In the genomic region with DNA sequence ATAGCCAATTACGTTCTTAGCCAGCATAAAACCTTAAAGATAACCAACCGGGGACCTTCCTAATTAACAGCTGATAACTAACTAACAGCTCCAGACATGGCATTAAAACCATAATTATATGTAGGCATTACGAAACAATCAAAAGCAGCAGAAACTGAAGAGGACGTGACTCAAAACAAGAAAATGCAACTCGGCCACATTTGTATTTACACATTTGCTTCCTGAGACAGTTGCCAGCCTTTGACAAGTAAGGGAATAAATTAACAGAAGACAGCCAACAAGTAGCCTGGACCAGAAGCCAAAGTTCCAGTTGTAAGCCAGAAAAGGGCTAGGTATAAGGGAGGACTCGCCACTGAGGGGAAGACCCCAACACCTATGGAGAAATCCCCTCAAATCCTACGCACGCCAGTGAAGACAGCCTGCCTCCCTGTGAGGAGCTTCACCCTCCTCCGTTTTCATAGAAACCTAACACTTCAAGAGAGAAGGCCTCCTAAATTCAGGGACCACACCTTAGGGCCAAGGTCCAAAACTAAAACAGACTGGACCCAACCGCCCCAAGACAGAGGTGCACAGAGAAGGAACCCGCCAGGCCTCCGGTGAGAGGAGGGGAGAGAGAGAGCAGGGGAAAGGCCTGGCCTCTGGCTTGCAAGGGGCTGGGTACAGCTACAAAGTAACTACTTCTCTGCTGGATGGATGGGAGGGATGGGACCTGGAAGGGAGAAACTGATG, we compare ENCODE assay signal across 14 mouse cellular contexts. TPM values are rescaled to one million over a fixed set of nuclear protein-coding genes. Genes with fewer than 3 reads are reported as not detected.
DNase-seq lines count a peak whose midpoint lies in the region; ATAC-seq and TF ChIP-seq lines count a peak whose summit lies in the region.
"Had no signal": no experiment of that assay in that cellular context is flagged by ENCODE, and none has a peak within 500 bp of the region (broad histone marks: within the 10 kb centered on the region; RNA-seq: fewer than 3 reads in every experiment).

No protein-coding gene starts in this region.

- H3K4me3 ChIP-seq in kidney, adult 2 months (ENCODE audit: insufficient read depth, low read depth, low read length): peak overlapping the region; percentile 20
- H3K4me3 ChIP-seq in neural tube, embryonic 13.5 days: no peak overlapping the region
- H3K4me3 ChIP-seq in intestine, embryonic 16.5 days (ENCODE audit: low read length): peak overlapping the region; percentile 57
- peak overlapping the region; percentile 48 for H3K4me3 ChIP-seq in stomach, embryonic 16.5 days (replicated peaks; ENCODE audit: low read length)
- no peak overlapping the region for H3K4me3 ChIP-seq in midbrain, embryonic 15.5 days
- H3K4me3 ChIP-seq: heart, embryonic 15.5 days; megakaryocyte, embryonic 14.5 days had no signal

- H3K9ac ChIP-seq in neural tube, embryonic 13.5 days: peak overlapping the region; percentile 47; the same call in 1 of the 2 replicates
- peak overlapping the region; percentile 60 for H3K9ac ChIP-seq in intestine, embryonic 16.5 days (ENCODE audit: low read depth, low read length)
- peak overlapping the region; percentile 52; the same call in 1 of the 2 replicates for H3K9ac ChIP-seq in stomach, embryonic 16.5 days (ENCODE audit: low read length)
- H3K9ac ChIP-seq in midbrain, embryonic 15.5 days: no peak overlapping the region
- H3K9ac ChIP-seq: heart, embryonic 15.5 days had no signal

- H3K36me3 ChIP-seq in kidney, adult 2 months (ENCODE audit: control insufficient read depth, insufficient read depth, low read length): no peaks in the 10 kb centered on the region
- no peaks in the 10 kb centered on the region for H3K36me3 ChIP-seq in neural tube, embryonic 13.5 days
- no peaks in the 10 kb centered on the region for H3K36me3 ChIP-seq in intestine, embryonic 16.5 days (ENCODE audit: control insufficient read depth, insufficient read depth, low read length)
- no peaks in the 10 kb centered on the region for H3K36me3 ChIP-seq in stomach, embryonic 16.5 days (ENCODE audit: control insufficient read depth, insufficient read depth, low read length)
- no peaks in the 10 kb centered on the region for H3K36me3 ChIP-seq in midbrain, embryonic 15.5 days (replicated peaks)
- H3K36me3 ChIP-seq: heart, embryonic 15.5 days had no signal

- DNase-seq in kidney, adult 2 months: peak; percentile 50
- no peak for DNase-seq in kidney, adult 11 months
- no peak for DNase-seq in neural tube, embryonic 10.5 days (ENCODE audit: extremely low spot score, low spot score)
- DNase-seq in cerebellum, adult 11 months: no peak
- DNase-seq: cerebellum, adult 2 months; gastrocnemius, postnatal 14 days had no signal

- TF ChIP-seq CTCF in kidney, adult 2 months (conservative IDR thresholded peaks at IDR 0.05; ENCODE audit: insufficient read depth, insufficient read length, low read depth, low read length): no peak

- WGBS in kidney, adult 2 months: 48% methylated on average over 12 of the region's 12 CpGs
- WGBS in neural tube, embryonic 13.5 days: 85% methylated on average over 12 of the region's 12 CpGs
- 39% methylated on average over 12 of the region's 12 CpGs for WGBS in intestine, embryonic 16.5 days
- 52% methylated on average over 12 of the region's 12 CpGs for WGBS in stomach, embryonic 16.5 days
- WGBS in midbrain, embryonic 15.5 days: 90% methylated on average over 12 of the region's 12 CpGs

- H3K27ac ChIP-seq in kidney, adult 2 months (ENCODE audit: insufficient read depth, low read depth, low read length): no peak overlapping the region
- H3K27ac ChIP-seq in neural tube, embryonic 13.5 days (replicated peaks): no peak overlapping the region
- peak overlapping the region; percentile 75 for H3K27ac ChIP-seq in intestine, embryonic 16.5 days (ENCODE audit: low read length)
- no peak overlapping the region; the same call in 1 of the 2 replicates for H3K27ac ChIP-seq in stomach, embryonic 16.5 days (ENCODE audit: low read length)
- H3K27ac ChIP-seq in midbrain, embryonic 15.5 days: no peak overlapping the region
- H3K27ac ChIP-seq: heart, embryonic 15.5 days had no signal

- no peaks in the 10 kb centered on the region for H3K9me3 ChIP-seq in neural tube, embryonic 13.5 days
- H3K9me3 ChIP-seq in intestine, embryonic 16.5 days (ENCODE audit: control insufficient read depth, low read length): no peaks in the 10 kb centered on the region
- H3K9me3 ChIP-seq in stomach, embryonic 16.5 days (replicated peaks; ENCODE audit: control insufficient read depth, low read length): no peaks in the 10 kb centered on the region
- H3K9me3 ChIP-seq in midbrain, embryonic 15.5 days: no peaks in the 10 kb centered on the region
- H3K9me3 ChIP-seq: heart, embryonic 15.5 days had no signal

- H3K4me1 ChIP-seq in kidney, adult 2 months (ENCODE audit: control insufficient read depth, insufficient read depth, low read length): peaks cover 14% of the 10 kb centered on the region; the same call in 1 of the 2 replicates
- H3K4me1 ChIP-seq in neural tube, embryonic 13.5 days (replicated peaks): peaks cover 21% of the 10 kb centered on the region
- peaks cover 35% of the 10 kb centered on the region for H3K4me1 ChIP-seq in intestine, embryonic 16.5 days (ENCODE audit: control insufficient read depth, insufficient read depth, low read length)
- peaks cover 35% of the 10 kb centered on the region for H3K4me1 ChIP-seq in stomach, embryonic 16.5 days (ENCODE audit: control insufficient read depth, insufficient read depth, low read length)
- 0 out of 2 replicates have a peak, but pooled peaks cover 6% of the 10 kb centered on the region for H3K4me1 ChIP-seq in midbrain, embryonic 15.5 days

- H3K27me3 ChIP-seq in kidney, adult 2 months (replicated peaks; ENCODE audit: control insufficient read depth, insufficient read depth, low read length): no peaks in the 10 kb centered on the region; the same call in 1 of the 2 replicates
- no peaks in the 10 kb centered on the region for H3K27me3 ChIP-seq in neural tube, embryonic 13.5 days
- H3K27me3 ChIP-seq in intestine, embryonic 16.5 days (replicated peaks; ENCODE audit: control insufficient read depth, insufficient read depth, low read length): no peaks in the 10 kb centered on the region
- H3K27me3 ChIP-seq in stomach, embryonic 16.5 days (ENCODE audit: control insufficient read depth, insufficient read depth, low read length): no peaks in the 10 kb centered on the region
- no peaks in the 10 kb centered on the region for H3K27me3 ChIP-seq in midbrain, embryonic 15.5 days (replicated peaks)
- H3K27me3 ChIP-seq: heart, embryonic 15.5 days; megakaryocyte, embryonic 14.5 days had no signal

- H3K4me2 ChIP-seq in neural tube, embryonic 13.5 days: no peak overlapping the region
- peak overlapping the region; percentile 44 for H3K4me2 ChIP-seq in intestine, embryonic 16.5 days (ENCODE audit: low read depth, low read length)
- H3K4me2 ChIP-seq in stomach, embryonic 16.5 days (ENCODE audit: low read depth, low read length): peak overlapping the region; percentile 55
- no peak overlapping the region for H3K4me2 ChIP-seq in midbrain, embryonic 15.5 days
- H3K4me2 ChIP-seq: heart, embryonic 15.5 days had no signal

- TF ChIP-seq POLR2A in kidney, adult 2 months (IDR thresholded peaks at IDR 0.05; ENCODE audit: low read depth, low read length): no peak

- no peak for ATAC-seq in neural tube, embryonic 13.5 days (ENCODE audit: low read depth)
- ATAC-seq in intestine, embryonic 16.5 days: no peak
- no peak for ATAC-seq in stomach, embryonic 16.5 days (ENCODE audit: insufficient read depth, low FRiP score)
- ATAC-seq in midbrain, embryonic 15.5 days (replicated peaks): no peak
- ATAC-seq: forebrain, embryonic 16.5 days; hindbrain, embryonic 16.5 days had no signal

RNA-seq across cellular contexts. Expression of gene Dnmbp, which starts 53.5 kb away (rescaled TPM):
- polyA plus RNA-seq in kidney, adult 2 months (2012; rRNA removed): 13.9 and 15.5 TPM in 2 replicates
- 9.3 and 10.3 TPM in 2 replicates for polyA plus RNA-seq in neural tube, embryonic 13.5 days (2015; fragmentation: Nextera tagmentation; extraction: Ambion mirVana)
- 34.2 and 34.3 TPM in 2 replicates for polyA plus RNA-seq in intestine, embryonic 16.5 days (2015; fragmentation: Nextera tagmentation; extraction: Ambion mirVana)
- 25.8 and 27.5 TPM in 2 replicates for polyA plus RNA-seq in stomach, embryonic 16.5 days (2015; fragmentation: Nextera tagmentation; extraction: Ambion mirVana)
- polyA plus RNA-seq in midbrain, embryonic 15.5 days (2015; fragmentation: Nextera tagmentation; extraction: Ambion mirVana): 8.1 and 8.8 TPM in 2 replicates

Comparison
In these comparisons a context has a peak if more than half of its experiments do, and no peak if none do; other contexts are left out.
1. H3K4me3 ChIP-seq: peak in kidney, adult 2 months (single experiment), intestine, embryonic 16.5 days (single experiment) and stomach, embryonic 16.5 days (single experiment); none in neural tube, embryonic 13.5 days (single experiment) and midbrain, embryonic 15.5 days (single experiment).
2. H3K4me2 ChIP-seq: peak in intestine, embryonic 16.5 days (single experiment) and stomach, embryonic 16.5 days (single experiment); none in neural tube, embryonic 13.5 days (single experiment) and midbrain, embryonic 15.5 days (single experiment).